Mouse (Mus musculus) olfactory bulb, adult 2 months (tissue): ENCODE measurements around the gene Smurf1.

Experiments
- CTCF ChIP-seq: fragments of 200-500 bp; IDR thresholded peaks from 2 replicates; pipeline ENCODE4 v1.5.1; 2012; ENCODE audit warnings: low read depth, mild to moderate bottlenecking, low read length, moderate library complexity; ENCODE audit not compliant: insufficient read depth
- POLR2A ChIP-seq: fragments of 200-500 bp; IDR thresholded peaks from 2 replicates; pipeline ENCODE4 v1.6.1; 2012; ENCODE audit warnings: mild to moderate bottlenecking, low read depth, low read length, moderate library complexity; ENCODE audit not compliant: insufficient read depth

GRCm38 (mm10) chr5:144948422-144948821 lies 17.2 kb downstream of the Smurf1 start:
- TF ChIP-seq CTCF (no peak), POLR2A (no peak)
